Mouse (Mus musculus) liver, embryonic 12.5 days (tissue): ENCODE measurements at regions not wholly inside any gene's neighbourhood (a gene's known extent, or its start where the extent isn't known, plus 50 kb on each side); places are given as distances from the start of the nearest gene placed in this dataset.

Experiments
- ATAC-seq: fragments of 200-750 bp; cut with Nextera tagmentation; 2 replicates; pipeline ENCODE4 v1.8.0; 2017; ENCODE audit warnings: moderate number of reproducible peaks, mild to moderate bottlenecking, moderate library complexity
- H3K27ac ChIP-seq: fragments of 300-500 bp; sonication (generic); 2 replicates; pipeline ENCODE4 v1.5.1; 2016; ENCODE audit warnings: mild to moderate bottlenecking
- H3K27me3 ChIP-seq: fragments of 300-500 bp; sonication (generic); replicated peaks from 2 replicates; pipeline ENCODE4 v1.6.1; 2016; ENCODE audit warnings: mild to moderate bottlenecking, moderate library complexity
- H3K36me3 ChIP-seq: fragments of 300-500 bp; sonication (generic); 2 replicates; pipeline ENCODE4 v1.6.1; 2016; ENCODE audit warnings: mild to moderate bottlenecking, moderate library complexity
- H3K4me1 ChIP-seq: fragments of 300-500 bp; sonication (generic); 2 replicates; pipeline ENCODE4 v1.6.1; 2016
- H3K4me2 ChIP-seq: fragments of 300-500 bp; sonication (generic); 2 replicates; pipeline ENCODE4 v1.6.1; 2016; ENCODE audit warnings: mild to moderate bottlenecking, moderate library complexity
- H3K4me3 ChIP-seq: fragments of 300-500 bp; sonication (generic); 2 replicates; pipeline ENCODE4 v1.5.1; 2016; ENCODE audit warnings: mild to moderate bottlenecking, moderate library complexity
- H3K9ac ChIP-seq: fragments of 300-500 bp; sonication (generic); 2 replicates; pipeline ENCODE4 v1.6.1; 2016; ENCODE audit warnings: mild to moderate bottlenecking, moderate library complexity
- H3K9me3 ChIP-seq: fragments of 300-500 bp; sonication (generic); replicated peaks from 2 replicates; pipeline ENCODE4 v1.6.1; 2016; ENCODE audit warnings: mild to moderate bottlenecking, moderate library complexity
- WGBS: fragments of 180-500 bp; shearing (Covaris S2); methylation state at CpG from one replicate; pipeline ENCODE4 v1.1.7; 2016; ENCODE audit not compliant: insufficient replicate concordance; 5-methylcytosine and 5-hydroxymethylcytosine counted together

DNA sequence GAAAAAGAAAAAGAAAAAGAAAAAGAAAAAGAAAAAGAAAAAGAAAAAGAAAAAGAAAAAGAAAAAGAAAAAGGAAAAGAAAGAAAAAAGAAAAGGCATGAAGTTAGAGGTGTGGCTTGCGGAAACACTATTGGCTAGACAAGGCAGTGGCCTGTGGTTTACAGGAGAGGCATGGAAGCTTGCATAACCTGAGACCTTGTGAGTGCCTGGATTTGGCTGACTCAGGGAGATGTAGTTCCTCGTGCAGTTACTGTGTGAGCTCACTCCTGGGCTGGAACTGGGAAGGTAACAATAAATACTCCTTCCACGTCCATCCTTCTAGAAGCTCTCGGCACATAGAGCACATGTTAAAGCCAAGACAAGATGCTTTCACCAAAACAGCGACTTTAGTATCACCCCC is 64.9 kb upstream of the Plcz1 start:
- Histone ChIP-seq H3K4me1 (no peaks in the 10 kb centered on the region), H3K4me3 (no peak overlapping the region), H3K27me3 (no peaks in the 10 kb centered on the region), H3K9ac (no peak overlapping the region), H3K4me2 (no peak overlapping the region), H3K27ac (no peak overlapping the region), H3K36me3 (no peaks in the 10 kb centered on the region), H3K9me3 (no peaks in the 10 kb centered on the region)
- no peak for ATAC-seq
- whole genome bisulfite sequencing: 65% methylated on average over 5 of the region's 5 CpGs

DNA sequence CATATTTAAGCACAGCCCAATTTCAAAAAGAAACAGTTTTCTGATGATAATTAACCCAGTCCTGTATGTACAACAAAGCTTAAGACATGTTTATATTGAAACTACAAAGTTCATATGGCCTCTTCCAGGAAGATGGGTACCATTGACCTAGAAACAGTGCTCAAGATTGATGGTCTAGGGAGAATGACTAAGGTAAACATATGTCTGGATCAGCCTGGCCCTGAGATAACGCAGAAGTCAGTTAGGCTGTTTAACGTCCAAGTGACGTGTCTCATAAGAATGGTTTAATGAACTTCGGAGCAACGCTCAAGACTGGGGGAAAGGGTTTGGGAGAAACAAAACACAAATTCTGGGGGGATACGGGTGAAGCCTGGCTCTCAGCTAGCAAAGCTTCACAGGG is 60.8 kb upstream of the Plcz1 start:
- Histone ChIP-seq H3K4me2 (no peak overlapping the region), H3K4me3 (no peak overlapping the region), H3K4me1 (no peaks in the 10 kb centered on the region), H3K27ac (no peak overlapping the region), H3K36me3 (no peaks in the 10 kb centered on the region), H3K9ac (no peak overlapping the region), H3K27me3 (no peaks in the 10 kb centered on the region), H3K9me3 (no peaks in the 10 kb centered on the region)
- no peak for ATAC-seq
- 58% methylated on average over 6 of the region's 6 CpGs for WGBS

DNA sequence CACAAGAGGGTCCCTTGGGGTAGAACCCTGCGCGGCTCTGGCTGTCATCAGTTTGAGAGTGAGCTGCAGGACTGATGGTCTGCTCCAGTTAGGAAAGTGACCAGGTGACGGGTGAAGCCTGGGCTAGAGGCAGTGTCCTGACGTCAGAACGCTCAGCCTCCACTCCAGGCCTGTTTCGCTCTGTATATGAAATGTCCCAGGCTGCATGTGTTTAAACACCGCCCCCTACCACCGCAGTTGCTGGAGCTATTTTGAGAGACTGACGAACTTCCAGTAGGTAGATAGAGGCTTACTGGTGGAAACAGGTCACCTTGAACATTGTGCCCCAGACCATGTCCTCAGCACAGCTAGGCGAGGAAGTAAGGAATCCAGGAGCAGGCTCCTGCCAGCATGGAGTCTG is 54.2 kb upstream of the Plcz1 start:
- WGBS: 67% methylated on average over 10 of the region's 10 CpGs
- ATAC-seq: no peak

More for the DNA sequence above, 54.2 kb upstream of the Plcz1 start:
- Histone ChIP-seq H3K4me3 (no peak overlapping the region), H3K27ac (no peak overlapping the region), H3K36me3 (no peaks in the 10 kb centered on the region), H3K27me3 (no peaks in the 10 kb centered on the region), H3K4me2 (no peak overlapping the region), H3K4me1 (no peaks in the 10 kb centered on the region), H3K9ac (no peak overlapping the region), H3K9me3 (no peaks in the 10 kb centered on the region)
